Mouse (Mus musculus) spleen, adult 18-20 months (tissue): ENCODE results near the gene 4930503E14Rik.
"Not testable (repeated sequence)": the region's sequence is repeated elsewhere in the genome, so short reads cannot be mapped to it uniquely, and the experiment has no call there.

ENCODE experiments used
- DNase-seq, 2 experiments: peaks; one replicate each; pipeline ENCODE4 v3.0.0; 2022; ENCODE audit warnings: mixed read lengths in 2 of 2

4930503E14Rik gene

DNA sequence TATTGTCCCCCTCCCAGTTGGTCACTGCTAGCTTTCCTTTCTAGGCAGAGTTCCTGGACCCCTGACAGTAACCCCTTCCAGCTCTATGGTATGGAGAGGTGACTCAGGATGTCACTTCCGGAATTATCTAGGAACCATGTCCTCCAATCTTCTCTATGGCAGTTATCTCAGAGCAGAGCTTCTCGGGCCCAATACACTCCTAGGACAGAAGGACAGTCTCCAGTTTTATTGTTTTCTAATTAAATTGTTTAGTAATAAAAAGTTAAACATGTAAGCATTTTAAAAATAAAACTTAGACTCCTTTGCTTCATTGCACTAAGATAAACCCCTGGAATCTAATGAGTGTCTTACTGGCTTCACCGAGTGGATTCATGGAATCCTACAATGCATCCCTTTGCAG, at the start of gene 4930503E14Rik:
Gene 4930503E14Rik (minus strand): TSS at position 101 of the 400 bp plus-strand sequence.
- DNase-seq: not testable (repeated sequence)

DNA sequence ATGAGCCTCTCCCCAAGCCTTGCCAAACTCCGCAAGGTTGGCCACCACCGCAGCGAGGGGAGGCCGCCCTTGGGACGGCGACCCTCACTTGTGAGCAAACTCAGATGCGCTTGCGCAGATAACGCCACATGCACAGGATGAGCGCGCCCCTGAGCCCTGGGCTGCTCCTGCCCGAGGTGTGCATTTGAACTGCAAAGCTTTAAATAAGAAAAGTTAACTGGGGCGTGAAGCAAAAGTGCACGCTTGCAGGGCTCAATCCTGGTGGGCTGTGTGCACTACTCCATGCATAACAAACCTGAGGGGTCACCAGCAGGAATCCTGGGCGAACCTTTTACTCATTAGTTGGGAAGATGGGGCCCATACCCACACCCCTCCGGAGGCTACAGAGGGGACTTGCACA, 35.0 kb upstream of the 4930503E14Rik start:
- DNase-seq: no peak

DNA sequence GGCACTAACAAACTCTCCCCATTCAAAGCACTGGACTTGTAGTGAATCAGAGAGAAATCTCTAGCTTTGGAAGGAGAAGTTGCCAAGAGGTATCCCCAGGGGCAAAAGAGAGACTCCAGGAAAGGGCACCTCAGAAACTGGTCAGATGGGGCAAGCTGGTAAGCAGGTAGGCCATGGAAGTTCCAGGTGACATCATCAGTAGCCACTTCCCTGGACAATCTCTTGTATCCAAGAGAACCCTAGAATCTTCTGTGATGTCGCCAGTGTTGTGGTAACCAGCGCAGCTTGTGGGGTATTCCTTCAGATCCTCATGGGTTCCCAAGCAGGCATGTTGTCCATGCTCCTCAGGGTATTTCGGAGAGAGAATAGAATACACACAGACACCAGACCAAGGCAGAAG, 15.7 kb downstream of the 4930503E14Rik start, which contains the start of gene Gm8212:
Gene Gm8212 (plus strand): TSS at position 301 of the 400 bp plus-strand sequence.
- not testable (repeated sequence) for DNase-seq

DNA sequence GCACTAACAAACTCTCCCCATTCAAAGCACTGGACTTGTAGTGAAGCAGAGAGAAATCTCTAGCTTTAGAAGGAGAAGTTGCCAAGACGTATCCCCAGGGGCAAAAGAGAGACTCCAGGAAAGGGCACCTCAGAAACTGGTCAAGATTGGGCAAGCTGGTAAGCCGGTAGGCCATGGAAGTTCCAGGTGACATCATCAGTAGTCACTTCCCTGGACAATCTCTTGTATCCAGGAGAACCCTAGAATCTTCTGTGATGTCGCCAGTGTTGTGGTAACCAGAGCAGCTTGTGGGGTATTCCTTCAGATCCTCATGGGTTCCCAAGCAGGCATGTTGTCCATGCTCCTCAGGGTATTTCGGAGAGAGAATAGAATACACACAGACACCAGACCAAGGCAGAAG, 89.5 kb downstream of the 4930503E14Rik start, which contains the start of gene Gm3327:
Gene Gm3327 (plus strand): TSS at position 301 of the 400 bp plus-strand sequence.
- not testable (repeated sequence) for DNase-seq
